Mouse (Mus musculus): ENCODE results near the gene Ccdc138. TPM values are rescaled to one million over a fixed set of nuclear protein-coding genes. Genes with fewer than 3 reads are reported as not detected.
"Not testable (repeated sequence)": the region's sequence is repeated elsewhere in the genome, so short reads cannot be mapped to it uniquely, and the experiment has no call there.

Gene Ccdc138
- polyA plus RNA-seq, 1 experiment from 2014 or later, result 9.2 TPM

DNA sequence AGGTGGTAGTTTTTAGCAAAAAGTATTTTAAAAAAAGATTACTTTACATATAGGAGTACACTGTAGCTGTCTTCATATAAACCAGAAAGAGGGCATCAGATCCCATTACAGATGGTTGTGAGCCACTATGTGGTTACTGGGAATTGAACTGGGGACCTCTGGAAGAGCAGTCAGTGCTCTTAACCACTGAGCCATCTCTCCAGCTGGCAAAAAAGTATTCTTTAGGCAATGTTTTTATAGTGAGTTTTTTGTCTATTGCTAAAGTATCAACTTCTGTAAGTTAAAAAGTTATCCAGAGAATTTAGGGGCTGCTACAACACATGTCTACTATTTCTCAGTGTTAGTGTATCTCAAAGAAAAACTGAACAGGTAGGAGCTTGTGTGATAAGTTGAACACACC lies 1.0 kb upstream of the Ccdc138 start:
- Histone ChIP-seq H3K4me1 (ENCODE audit: control insufficient read depth, insufficient read depth, low read depth, low read length) (0 out of 2 replicates have a peak, but pooled peaks cover 2% of the 10 kb centered on the region), H3K9ac (ENCODE audit: low read depth, low read length) (no peak overlapping the region), H3K4me2 (ENCODE audit: low read length) (peak overlapping the region; percentile 71; the same call in 1 of the 2 replicates), H3K9me3 (ENCODE audit: control insufficient read depth, low read length) (no peaks in the 10 kb centered on the region), H3K4me3 (ENCODE audit: low read length) (no peak overlapping the region), H3K36me3 (ENCODE audit: control insufficient read depth, insufficient read depth, low read length) (peaks cover 13% of the 10 kb centered on the region), H3K27me3 (replicated peaks; ENCODE audit: control insufficient read depth, insufficient read depth, low read length) (no peaks in the 10 kb centered on the region), H3K27ac (ENCODE audit: low read depth, low read length) (no peak overlapping the region)
- ATAC-seq, result no peak

- Histone ChIP-seq H3K9me3 (ENCODE audit: control insufficient read depth, low read length) (no peaks in the 10 kb centered on the region), H3K9ac (ENCODE audit: low read depth, low read length) (peak overlapping the region; percentile 68), H3K27ac (ENCODE audit: low read depth, low read length) (no peak overlapping the region), H3K4me3 (ENCODE audit: low read length) (peak overlapping the region; percentile 66), H3K4me1 (ENCODE audit: control insufficient read depth, insufficient read depth, low read depth, low read length) (0 out of 2 replicates have a peak, but pooled peaks cover 2% of the 10 kb centered on the region), H3K27me3 (replicated peaks; ENCODE audit: control insufficient read depth, insufficient read depth, low read length) (no peaks in the 10 kb centered on the region), H3K4me2 (ENCODE audit: low read length) (peak overlapping the region; percentile 71), H3K36me3 (ENCODE audit: control insufficient read depth, insufficient read depth, low read length) (peaks cover 6% of the 10 kb centered on the region)
- no peak for ATAC-seq
- WGBS, result 64% methylated on average over 2 of the region's 2 CpGs
Measured at GRCm38 (mm10) chr10:58498516-58498915, 768 bp downstream of the Ccdc138 start.

GRCm38 (mm10) chr10:58529358-58529757 lies 31.6 kb downstream of the Ccdc138 start:
- Histone ChIP-seq H3K36me3 (ENCODE audit: control insufficient read depth, insufficient read depth, low read length) (peaks cover 5% of the 10 kb centered on the region), H3K27me3 (replicated peaks; ENCODE audit: control insufficient read depth, insufficient read depth, low read length) (no peaks in the 10 kb centered on the region), H3K9ac (ENCODE audit: low read depth, low read length) (no peak overlapping the region), H3K9me3 (ENCODE audit: control insufficient read depth, low read length) (no peaks in the 10 kb centered on the region), H3K4me1 (ENCODE audit: control insufficient read depth, insufficient read depth, low read depth, low read length) (no peaks in the 10 kb centered on the region), H3K4me3 (ENCODE audit: low read length) (no peak overlapping the region), H3K27ac (ENCODE audit: low read depth, low read length) (no peak overlapping the region), H3K4me2 (ENCODE audit: low read length) (no peak overlapping the region)
- WGBS, result 95% methylated on average over 1 of the region's 1 CpGs
- ATAC-seq, result no peak

DNA sequence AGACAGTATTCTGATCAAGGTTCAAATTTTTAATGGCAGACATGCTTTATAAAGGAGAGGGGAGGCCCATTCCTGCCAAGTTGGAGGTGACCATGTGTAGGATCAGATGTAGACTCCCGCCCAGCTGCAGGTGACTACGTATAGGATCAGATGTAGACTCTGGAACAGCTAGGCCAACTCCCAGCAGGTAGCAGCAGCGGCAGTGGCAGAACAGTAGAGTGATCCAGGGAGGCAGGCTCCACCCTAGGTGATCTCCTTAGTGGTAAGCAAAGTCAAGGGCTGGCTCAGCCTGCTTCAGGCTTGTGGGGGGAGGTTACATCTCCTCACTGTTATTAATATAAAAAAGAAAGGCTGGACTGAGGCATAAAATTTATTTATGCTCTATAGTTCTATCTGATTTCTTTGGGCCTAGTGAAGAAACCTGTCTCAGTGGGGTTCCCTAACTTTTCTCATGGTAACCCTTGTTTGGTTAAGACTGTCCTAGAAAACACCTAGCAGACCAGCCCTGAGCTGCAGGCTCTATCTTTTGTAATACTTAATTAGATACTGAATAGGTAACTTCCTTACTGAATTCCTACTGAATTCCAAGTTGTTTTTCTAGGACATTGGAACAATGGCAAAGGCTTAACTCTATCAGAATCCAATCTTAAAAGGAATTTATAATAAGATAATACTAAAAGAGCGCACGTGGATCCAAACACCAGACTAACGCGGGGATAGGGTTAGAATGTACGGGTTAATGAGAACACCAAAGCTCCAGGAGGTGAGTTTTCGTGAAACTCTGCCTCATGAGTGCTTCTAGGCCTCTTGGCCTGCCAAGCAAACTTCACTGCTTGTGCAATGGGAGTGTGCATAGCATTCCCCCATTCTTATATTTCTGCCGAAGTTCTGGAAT lies 33.4 kb downstream of the Ccdc138 start:
- ATAC-seq, result no peak
- Histone ChIP-seq H3K9me3 (ENCODE audit: control insufficient read depth, low read length) (no peaks in the 10 kb centered on the region), H3K27me3 (replicated peaks; ENCODE audit: control insufficient read depth, insufficient read depth, low read length) (no peaks in the 10 kb centered on the region), H3K4me3 (ENCODE audit: low read length) (no peak overlapping the region), H3K4me2 (ENCODE audit: low read length) (no peak overlapping the region), H3K36me3 (ENCODE audit: control insufficient read depth, insufficient read depth, low read length) (peaks cover 2% of the 10 kb centered on the region; the same call in 1 of the 2 replicates), H3K9ac (ENCODE audit: low read depth, low read length) (no peak overlapping the region), H3K27ac (ENCODE audit: low read depth, low read length) (no peak overlapping the region), H3K4me1 (ENCODE audit: control insufficient read depth, insufficient read depth, low read depth, low read length) (no peaks in the 10 kb centered on the region)
- 85% methylated on average over 10 of the region's 10 CpGs for whole genome bisulfite sequencing

- Histone ChIP-seq H3K36me3 (ENCODE audit: control insufficient read depth, insufficient read depth, low read length) (peaks cover 2% of the 10 kb centered on the region; the same call in 1 of the 2 replicates), H3K4me3 (ENCODE audit: low read length) (no peak overlapping the region), H3K4me2 (ENCODE audit: low read length) (no peak overlapping the region), H3K27ac (ENCODE audit: low read depth, low read length) (no peak overlapping the region), H3K4me1 (ENCODE audit: control insufficient read depth, insufficient read depth, low read depth, low read length) (no peaks in the 10 kb centered on the region), H3K9me3 (ENCODE audit: control insufficient read depth, low read length) (no peaks in the 10 kb centered on the region), H3K27me3 (replicated peaks; ENCODE audit: control insufficient read depth, insufficient read depth, low read length) (no peaks in the 10 kb centered on the region), H3K9ac (ENCODE audit: low read depth, low read length) (no peak overlapping the region)
- no peak for ATAC-seq
- whole genome bisulfite sequencing, result 88% methylated on average over 2 of the region's 2 CpGs
Measured at GRCm38 (mm10) chr10:58532177-58532576, 34.4 kb downstream of the Ccdc138 start.

GRCm38 (mm10) chr10:58536276-58536675 lies 38.5 kb downstream of the Ccdc138 start:
- H3K4me2 ChIP-seq (ENCODE audit: low read length); H3K9ac ChIP-seq (ENCODE audit: low read depth, low read length); H3K4me1 ChIP-seq (ENCODE audit: control insufficient read depth, insufficient read depth, low read depth, low read length); ATAC-seq; H3K4me3 ChIP-seq (ENCODE audit: low read length); H3K36me3 ChIP-seq (ENCODE audit: control insufficient read depth, insufficient read depth, low read length); H3K27ac ChIP-seq (ENCODE audit: low read depth, low read length); H3K27me3 ChIP-seq (replicated peaks; ENCODE audit: control insufficient read depth, insufficient read depth, low read length); H3K9me3 ChIP-seq (ENCODE audit: control insufficient read depth, low read length): not testable (repeated sequence)
- 85% methylated on average over 5 of the region's 5 CpGs for WGBS

DNA sequence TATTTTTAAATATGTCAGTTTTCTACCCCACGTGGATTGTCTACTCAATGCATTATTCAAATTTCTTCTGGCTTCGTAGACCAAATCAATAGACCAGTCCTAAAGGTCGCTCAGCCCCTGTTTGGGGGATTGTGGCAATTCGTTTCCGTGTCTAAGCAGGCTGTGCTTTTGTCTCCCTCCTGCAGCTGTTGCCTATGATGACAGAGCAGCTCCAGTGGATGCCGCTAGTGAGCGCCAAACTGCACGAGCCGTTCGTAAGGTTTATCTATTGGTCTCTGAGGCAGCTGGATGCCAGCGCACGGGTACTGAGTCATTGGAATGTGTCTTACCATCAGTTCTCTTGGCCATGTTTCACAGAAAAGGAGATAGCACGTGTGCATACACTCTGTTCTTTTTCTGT lies 42.9 kb downstream of the Ccdc138 start:
- H3K4me3 ChIP-seq (ENCODE audit: low read length), result no peak overlapping the region
- no peaks in the 10 kb centered on the region for H3K4me1 ChIP-seq (ENCODE audit: control insufficient read depth, insufficient read depth, low read depth, low read length)
- 43% methylated on average over 13 of the region's 13 CpGs for WGBS
- H3K27ac ChIP-seq (ENCODE audit: low read depth, low read length), result no peak overlapping the region
- ATAC-seq, result no peak
- 0 out of 2 replicates have a peak, but pooled peaks cover 5% of the 10 kb centered on the region for H3K36me3 ChIP-seq (ENCODE audit: control insufficient read depth, insufficient read depth, low read length)
- H3K9me3 ChIP-seq (ENCODE audit: control insufficient read depth, low read length), result no peaks in the 10 kb centered on the region
- no peaks in the 10 kb centered on the region for H3K27me3 ChIP-seq (replicated peaks; ENCODE audit: control insufficient read depth, insufficient read depth, low read length)
- no peak overlapping the region for H3K4me2 ChIP-seq (ENCODE audit: low read length)
- H3K9ac ChIP-seq (ENCODE audit: low read depth, low read length), result no peak overlapping the region

DNA sequence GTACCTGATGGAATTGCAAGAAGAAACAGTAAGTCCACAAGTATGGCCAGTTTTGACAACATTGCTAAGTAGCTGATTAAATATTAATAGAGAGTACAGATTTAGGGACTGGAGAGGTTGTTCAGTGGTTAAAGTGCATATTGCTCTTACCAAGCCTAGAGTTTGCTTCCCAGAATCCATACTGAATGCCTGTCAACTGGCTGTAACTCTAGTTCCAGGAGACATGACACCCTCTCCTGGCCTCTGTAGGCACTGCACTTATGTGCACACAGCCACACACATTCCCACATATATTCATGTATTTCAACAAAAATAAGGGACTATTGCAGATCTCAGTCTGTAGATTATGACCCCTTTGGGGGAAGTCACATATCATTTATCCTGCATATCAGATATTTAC lies 51.0 kb downstream of the Ccdc138 start:
- no peak overlapping the region for H3K27ac ChIP-seq (ENCODE audit: low read depth, low read length)
- H3K4me1 ChIP-seq (ENCODE audit: control insufficient read depth, insufficient read depth, low read depth, low read length), result no peaks in the 10 kb centered on the region
- H3K9me3 ChIP-seq (ENCODE audit: control insufficient read depth, low read length), result no peaks in the 10 kb centered on the region
- H3K9ac ChIP-seq (ENCODE audit: low read depth, low read length), result no peak overlapping the region
- H3K4me3 ChIP-seq (ENCODE audit: low read length), result no peak overlapping the region
- no peak overlapping the region for H3K4me2 ChIP-seq (ENCODE audit: low read length)
- no peaks in the 10 kb centered on the region for H3K27me3 ChIP-seq (replicated peaks; ENCODE audit: control insufficient read depth, insufficient read depth, low read length)
- no peak for ATAC-seq
- H3K36me3 ChIP-seq (ENCODE audit: control insufficient read depth, insufficient read depth, low read length), result no peaks in the 10 kb centered on the region

GRCm38 (mm10) chr10:58554693-58555387 lies 57.1 kb downstream of the Ccdc138 start:
- Histone ChIP-seq H3K4me2 (ENCODE audit: low read length) (no peak overlapping the region), H3K27ac (ENCODE audit: low read depth, low read length) (no peak overlapping the region), H3K4me1 (ENCODE audit: control insufficient read depth, insufficient read depth, low read depth, low read length) (no peaks in the 10 kb centered on the region), H3K36me3 (ENCODE audit: control insufficient read depth, insufficient read depth, low read length) (no peaks in the 10 kb centered on the region), H3K9ac (ENCODE audit: low read depth, low read length) (no peak overlapping the region), H3K4me3 (ENCODE audit: low read length) (no peak overlapping the region), H3K27me3 (replicated peaks; ENCODE audit: control insufficient read depth, insufficient read depth, low read length) (no peaks in the 10 kb centered on the region), H3K9me3 (ENCODE audit: control insufficient read depth, low read length) (no peaks in the 10 kb centered on the region)
- WGBS, result 93% methylated on average over 8 of the region's 8 CpGs
- no peak for ATAC-seq
